Mouse (Mus musculus) forebrain, embryonic 16.5 days (tissue): ENCODE measurements around the gene Aak1. TPM values are rescaled to one million over a fixed set of nuclear protein-coding genes. Genes with fewer than 3 reads are reported as not detected.

ENCODE experiments used
- ATAC-seq: fragments of 200-750 bp; cut with Nextera tagmentation; 2 replicates; pipeline ENCODE4 v1.8.0; 2017; ENCODE audit warnings: mild to moderate bottlenecking, moderate library complexity
- H3K27ac ChIP-seq: fragments of 300-500 bp; sonication (generic); 2 replicates; pipeline ENCODE4 v1.5.1; 2014; ENCODE audit warnings: low read length, control low read depth
- H3K27me3 ChIP-seq: fragments of 300-500 bp; sonication (generic); replicated peaks from 2 replicates; pipeline ENCODE4 v1.6.1; 2014; ENCODE audit warnings: low read length; ENCODE audit not compliant: control insufficient read depth, insufficient read depth
- H3K36me3 ChIP-seq: fragments of 300-500 bp; sonication (generic); 2 replicates; pipeline ENCODE4 v1.6.1; 2014; ENCODE audit not compliant: control insufficient read depth, insufficient read depth
- H3K4me1 ChIP-seq: fragments of 300-500 bp; sonication (generic); replicated peaks from 2 replicates; pipeline ENCODE4 v1.6.1; 2014; ENCODE audit warnings: low read length; ENCODE audit not compliant: control insufficient read depth, insufficient read depth
- H3K4me2 ChIP-seq: fragments of 300-500 bp; sonication (generic); 2 replicates; pipeline ENCODE4 v1.6.1; 2014; ENCODE audit warnings: mild to moderate bottlenecking, low read length, control low read depth
- H3K4me3 ChIP-seq: fragments of 300-500 bp; sonication (generic); replicated peaks from 2 replicates; pipeline ENCODE4 v1.5.1; 2014; ENCODE audit warnings: mild to moderate bottlenecking, low read length, control low read depth
- H3K9ac ChIP-seq: fragments of 300-500 bp; sonication (generic); replicated peaks from 2 replicates; pipeline ENCODE4 v1.6.1; 2014; ENCODE audit warnings: low read depth, low read length, control low read depth
- H3K9me3 ChIP-seq: fragments of 300-500 bp; sonication (generic); 2 replicates; pipeline ENCODE4 v1.6.1; 2016; ENCODE audit warnings: low read length; ENCODE audit not compliant: control insufficient read depth
- WGBS: fragments of 180-500 bp; shearing (Covaris S2); extraction: QIAGEN DNeasy Blood & Tissue Kit; methylation state at CpG from one replicate; pipeline ENCODE4 v1.1.7; 2014; 5-methylcytosine and 5-hydroxymethylcytosine counted together
- polyA plus RNA-seq: library from polyadenylated mRNA; unstranded; fragments of >200 nt; fragmentation: Nextera tagmentation; extraction: Ambion mirVana; gene quantifications from 2 replicates; pipeline ENCODE4 v1.2.1, GENCODE M21; 2015

Gene Aak1
- polyA plus RNA-seq, 1 experiment from 2014 or later = 36.8 TPM

DNA sequence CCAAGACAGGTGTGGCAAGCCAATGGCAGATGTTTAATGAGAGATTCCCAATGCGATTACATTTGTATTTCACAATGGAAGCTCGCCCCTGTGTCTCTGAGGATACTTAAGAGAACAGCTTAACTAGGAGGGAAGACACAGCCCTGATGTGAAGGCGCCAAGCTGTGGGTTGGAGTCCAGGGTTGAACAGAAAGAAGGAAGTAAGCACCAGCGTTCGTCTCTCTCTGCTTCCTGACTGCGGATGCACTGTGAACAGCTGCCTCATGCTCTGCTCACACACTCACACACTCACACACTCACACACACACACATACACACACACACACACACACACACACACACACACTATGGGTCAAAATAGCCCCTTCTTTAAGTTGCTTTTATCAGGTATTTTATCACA is 19.5 kb upstream of the Aak1 start:
- Histone ChIP-seq H3K27me3 (no peaks in the 10 kb centered on the region), H3K4me2 (no peak overlapping the region), H3K4me3 (no peak overlapping the region), H3K9ac (no peak overlapping the region), H3K4me1 (no peaks in the 10 kb centered on the region), H3K9me3 (no peaks in the 10 kb centered on the region), H3K27ac (no peak overlapping the region), H3K36me3 (no peaks in the 10 kb centered on the region)
- ATAC-seq = no peak
- WGBS = 86% methylated on average over 6 of the region's 6 CpGs

DNA sequence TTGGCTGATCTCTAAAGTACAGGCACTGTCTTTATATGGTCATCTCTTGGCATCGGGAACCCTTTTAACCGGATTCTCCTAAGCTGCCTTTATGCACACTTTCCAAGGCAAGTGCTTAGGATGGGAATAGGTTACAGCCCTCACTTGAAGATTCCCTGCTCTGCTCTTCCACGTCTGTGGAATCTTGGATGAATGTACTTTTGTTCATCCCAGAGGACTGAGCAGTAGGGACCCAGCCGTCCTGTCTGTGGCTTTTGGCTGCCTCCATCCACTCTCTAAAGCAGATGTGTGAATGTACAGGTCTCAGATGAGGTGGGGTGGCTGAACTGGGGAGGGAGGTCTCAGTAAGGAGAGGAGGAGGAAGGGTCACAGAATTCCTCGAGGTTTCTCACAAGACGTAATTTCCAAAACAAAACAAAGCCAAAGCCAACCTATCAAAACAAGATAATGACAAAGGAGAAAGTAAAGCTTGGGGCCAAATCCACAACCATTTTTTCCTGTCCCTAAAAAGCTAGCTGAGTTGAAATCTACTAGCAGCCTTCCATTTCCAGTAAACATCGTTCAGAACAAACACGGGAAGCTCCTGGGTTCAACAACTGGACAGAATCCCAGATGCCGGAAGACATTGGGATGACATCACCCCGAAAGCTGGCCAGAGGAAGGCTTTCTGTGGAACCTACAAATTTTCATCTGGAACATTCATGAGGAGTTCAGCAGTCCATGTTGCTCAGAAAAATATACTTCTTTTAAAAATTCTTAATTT is 18.4 kb upstream of the Aak1 start:
- Histone ChIP-seq H3K9ac (no peak overlapping the region), H3K9me3 (no peaks in the 10 kb centered on the region), H3K36me3 (no peaks in the 10 kb centered on the region), H3K4me3 (no peak overlapping the region), H3K4me1 (no peaks in the 10 kb centered on the region), H3K27ac (no peak overlapping the region), H3K4me2 (no peak overlapping the region), H3K27me3 (no peaks in the 10 kb centered on the region)
- no peak for ATAC-seq
- 70% methylated on average over 10 of the region's 10 CpGs for WGBS

DNA sequence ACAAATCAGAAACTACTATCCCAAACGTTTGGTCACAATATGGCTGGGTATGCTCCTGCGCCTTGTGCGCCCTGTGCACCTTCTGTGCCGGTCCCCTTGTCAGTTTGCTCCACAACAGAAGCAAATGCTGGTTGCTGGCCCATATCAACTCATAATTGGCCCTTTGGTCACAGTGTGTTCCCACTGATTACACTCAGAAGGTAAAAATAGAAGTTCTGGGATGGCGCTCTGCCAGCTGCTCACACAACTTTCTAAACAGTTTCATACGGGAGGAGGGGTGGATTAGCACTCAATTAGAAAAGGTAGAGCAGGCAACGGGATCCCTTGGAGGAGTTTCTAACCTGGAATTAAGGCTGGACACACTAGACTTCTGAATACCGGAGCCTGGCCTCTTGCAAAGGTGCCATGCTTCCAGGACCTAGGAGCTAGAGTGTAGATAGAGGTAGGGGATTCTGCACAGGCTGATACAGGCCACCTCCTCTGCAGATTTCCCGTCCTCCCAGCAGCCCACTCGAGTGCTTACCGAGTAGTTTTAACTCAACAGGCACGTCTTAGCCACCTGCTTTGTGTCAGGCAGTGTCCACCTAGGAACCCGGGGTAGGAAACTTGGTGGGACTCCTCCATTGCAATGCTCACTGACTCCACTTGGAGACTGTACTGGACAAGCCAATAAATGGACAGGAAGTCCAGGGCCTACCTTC is 16.4 kb upstream of the Aak1 start:
- H3K4me1 ChIP-seq = no peaks in the 10 kb centered on the region
- ATAC-seq = no peak

DNA sequence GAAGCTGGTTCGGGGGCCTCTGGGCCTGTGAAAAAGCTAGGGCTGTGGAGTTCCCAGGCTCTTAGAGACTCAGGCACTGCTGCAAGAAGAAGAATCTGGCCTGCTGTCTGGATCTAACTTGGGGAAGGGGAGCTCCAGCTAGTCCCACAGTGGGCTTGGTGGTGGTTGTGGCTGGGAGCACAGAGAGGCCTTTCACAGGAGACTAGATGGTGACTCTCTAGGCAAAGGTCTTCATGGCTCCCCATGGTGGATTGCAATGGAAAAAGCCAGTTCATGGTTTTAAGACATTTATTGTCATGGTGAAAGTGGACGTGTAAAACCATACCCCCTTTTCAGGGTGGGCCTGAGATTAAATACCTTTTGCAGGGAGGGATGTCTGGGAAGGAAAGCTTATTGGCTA is 10.2 kb upstream of the Aak1 start:
- no peak overlapping the region for H3K27ac ChIP-seq
- no peak for ATAC-seq
- no peaks in the 10 kb centered on the region for H3K9me3 ChIP-seq
- no peaks in the 10 kb centered on the region for H3K4me1 ChIP-seq
- H3K4me3 ChIP-seq = no peak overlapping the region
- no peak overlapping the region for H3K9ac ChIP-seq
- WGBS = 85% methylated on average over 2 of the region's 2 CpGs
- no peaks in the 10 kb centered on the region for H3K36me3 ChIP-seq
- no peaks in the 10 kb centered on the region for H3K27me3 ChIP-seq
- H3K4me2 ChIP-seq = no peak overlapping the region

More for the DNA sequence above, 16.4 kb upstream of the Aak1 start:
- 75% methylated on average over 13 of the region's 13 CpGs for WGBS
- Histone ChIP-seq H3K4me3 (no peak overlapping the region), H3K9ac (no peak overlapping the region), H3K36me3 (no peaks in the 10 kb centered on the region), H3K4me2 (no peak overlapping the region), H3K9me3 (no peaks in the 10 kb centered on the region), H3K27me3 (no peaks in the 10 kb centered on the region), H3K27ac (no peak overlapping the region)

DNA sequence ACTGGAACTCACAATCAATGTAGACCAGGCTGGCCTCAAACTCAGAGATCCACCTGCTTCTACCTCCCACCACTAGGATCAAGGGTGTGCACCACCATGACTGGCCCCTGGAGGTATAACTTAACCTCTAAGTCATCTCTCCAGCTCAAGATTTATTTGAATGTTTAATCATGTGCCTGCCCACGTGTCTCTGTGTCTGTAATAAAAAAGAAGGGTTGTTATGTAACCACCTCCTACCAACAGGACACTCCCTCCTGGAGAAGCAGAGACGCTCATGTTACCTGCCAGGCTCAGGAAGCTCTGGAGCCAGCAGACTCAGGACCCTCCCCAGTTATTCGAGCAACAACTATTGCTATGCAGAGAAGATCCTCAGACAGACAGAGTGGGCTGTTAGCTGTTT is 7.4 kb upstream of the Aak1 start:
- no peaks in the 10 kb centered on the region for H3K27me3 ChIP-seq
- no peaks in the 10 kb centered on the region for H3K36me3 ChIP-seq
- no peak overlapping the region for H3K27ac ChIP-seq
- no peak overlapping the region for H3K9ac ChIP-seq
- WGBS = 68% methylated on average over 3 of the region's 3 CpGs
- H3K4me2 ChIP-seq = no peak overlapping the region
- H3K4me3 ChIP-seq = no peak overlapping the region
- ATAC-seq = no peak
- no peaks in the 10 kb centered on the region for H3K9me3 ChIP-seq
- no peaks in the 10 kb centered on the region for H3K4me1 ChIP-seq

DNA sequence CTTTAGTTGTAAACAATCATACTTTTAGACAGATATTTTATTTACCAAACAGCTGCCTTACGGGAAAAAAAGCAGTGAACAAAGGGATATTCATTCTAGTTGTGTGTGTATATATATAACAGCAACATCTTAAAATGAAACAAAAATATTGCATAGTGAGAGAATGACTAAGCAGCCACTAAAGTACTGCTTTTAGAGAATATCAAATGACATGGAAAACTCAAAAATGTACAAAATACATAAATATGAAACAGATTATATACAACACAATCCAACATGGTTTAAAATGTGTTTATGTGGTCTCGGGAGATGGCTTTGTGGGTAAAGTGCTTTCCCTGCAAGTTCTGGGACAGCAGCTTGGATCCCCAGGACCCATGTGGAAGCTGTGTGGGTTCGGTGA is 5.7 kb upstream of the Aak1 start:
- Histone ChIP-seq H3K27ac (no peak overlapping the region), H3K4me2 (no peak overlapping the region), H3K4me1 (peaks cover 9% of the 10 kb centered on the region), H3K27me3 (no peaks in the 10 kb centered on the region), H3K36me3 (no peaks in the 10 kb centered on the region), H3K4me3 (no peak overlapping the region), H3K9ac (no peak overlapping the region), H3K9me3 (no peaks in the 10 kb centered on the region)
- 86% methylated on average over 3 of the region's 3 CpGs for WGBS
- ATAC-seq = no peak

DNA sequence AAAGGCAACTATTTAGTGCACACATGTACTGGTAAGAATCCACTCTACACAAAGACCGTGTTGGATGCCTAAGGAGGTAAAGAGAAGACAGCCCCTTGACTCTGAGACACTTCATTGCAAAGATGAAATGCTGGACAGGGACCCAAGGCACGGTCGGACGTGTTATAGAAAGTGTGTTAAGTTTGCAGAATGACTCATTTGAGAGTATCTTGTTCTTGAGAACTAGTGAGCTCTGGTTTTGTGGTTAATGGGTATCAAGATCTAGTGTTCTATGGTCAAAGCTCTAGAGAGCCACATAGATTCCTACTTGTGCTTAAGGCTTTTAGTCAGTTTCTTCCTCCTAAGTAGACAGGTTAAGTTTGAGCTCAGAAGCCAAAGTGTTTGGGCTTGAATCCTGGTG is 2.9 kb upstream of the Aak1 start:
- ATAC-seq = no peak
- Histone ChIP-seq H3K4me3 (no peak overlapping the region), H3K27ac (no peak overlapping the region), H3K9me3 (no peaks in the 10 kb centered on the region), H3K27me3 (no peaks in the 10 kb centered on the region), H3K4me1 (peaks cover 22% of the 10 kb centered on the region), H3K4me2 (no peak overlapping the region), H3K9ac (no peak overlapping the region), H3K36me3 (no peaks in the 10 kb centered on the region)
- WGBS = 94% methylated on average over 4 of the region's 4 CpGs

DNA sequence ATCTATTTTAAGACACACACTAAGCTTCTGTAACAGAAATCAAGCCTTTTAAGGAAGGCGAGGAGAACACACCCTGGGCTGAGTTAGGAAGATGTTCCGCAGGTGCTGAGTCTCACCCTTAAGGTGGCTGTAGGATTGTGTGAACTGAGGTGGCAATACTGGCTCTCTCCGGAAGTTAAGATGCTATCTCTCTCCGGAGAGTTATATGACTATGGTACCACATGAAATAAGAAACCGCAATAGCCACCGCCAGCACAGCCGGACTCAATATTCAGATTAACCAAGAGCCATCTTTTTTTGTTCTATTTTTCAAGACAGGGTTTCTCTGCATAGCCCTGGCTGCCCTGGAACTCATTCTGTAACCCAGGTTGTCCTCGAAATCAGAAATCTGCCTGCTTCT is 1.5 kb upstream of the Aak1 start:
- Histone ChIP-seq H3K4me1 (peaks cover 33% of the 10 kb centered on the region), H3K9me3 (no peaks in the 10 kb centered on the region), H3K4me2 (peak overlapping the region; percentile 64), H3K27me3 (no peaks in the 10 kb centered on the region), H3K4me3 (peak overlapping the region; percentile 90), H3K36me3 (no peaks in the 10 kb centered on the region), H3K9ac (no peak overlapping the region), H3K27ac (no peak overlapping the region)
- no peak for ATAC-seq
- WGBS = 96% methylated on average over 8 of the region's 8 CpGs

DNA sequence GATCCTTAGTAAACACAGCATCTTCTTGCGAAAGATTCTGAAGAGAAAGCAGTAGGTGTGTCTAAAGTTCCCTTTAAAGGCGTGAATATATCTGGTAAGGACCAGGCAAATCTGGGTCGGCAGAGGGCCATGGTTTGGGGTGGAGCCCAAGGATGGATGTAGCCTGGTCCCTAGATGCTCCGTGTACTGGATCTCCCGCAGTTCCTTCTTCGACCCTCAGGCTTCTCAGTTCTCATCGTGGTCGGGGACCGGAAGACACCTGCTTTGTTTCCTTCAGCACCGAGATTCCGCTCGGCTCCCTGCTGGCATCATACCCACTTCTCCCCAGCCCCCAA is 770 bp upstream of the Aak1 start:
- ATAC-seq = peak; percentile 34
- WGBS = under 1% methylated on average over 12 of the region's 12 CpGs
- H3K9me3 ChIP-seq = no peaks in the 10 kb centered on the region

More for the DNA sequence above, 770 bp upstream of the Aak1 start:
- H3K27me3 ChIP-seq = no peaks in the 10 kb centered on the region
- peak overlapping the region; percentile 64 for H3K4me2 ChIP-seq
- peak overlapping the region; percentile 98 for H3K27ac ChIP-seq
- H3K4me1 ChIP-seq = peaks cover 38% of the 10 kb centered on the region
- peak overlapping the region; percentile 90 for H3K4me3 ChIP-seq
- peak overlapping the region; percentile 93 for H3K9ac ChIP-seq
- no peaks in the 10 kb centered on the region for H3K36me3 ChIP-seq
